Mouse (Mus musculus) spleen, embryonic (tissue): ENCODE results near the gene Fxyd4.

Source experiments
- CTCF ChIA-PET: fragments of 350-600 bp; sonication (Branson Sonifier 250); formaldehyde crosslinking; loops from one replicate; lab custom pipeline; 2022; lab: Charles Lee

The Fxyd4 gene

DNA sequence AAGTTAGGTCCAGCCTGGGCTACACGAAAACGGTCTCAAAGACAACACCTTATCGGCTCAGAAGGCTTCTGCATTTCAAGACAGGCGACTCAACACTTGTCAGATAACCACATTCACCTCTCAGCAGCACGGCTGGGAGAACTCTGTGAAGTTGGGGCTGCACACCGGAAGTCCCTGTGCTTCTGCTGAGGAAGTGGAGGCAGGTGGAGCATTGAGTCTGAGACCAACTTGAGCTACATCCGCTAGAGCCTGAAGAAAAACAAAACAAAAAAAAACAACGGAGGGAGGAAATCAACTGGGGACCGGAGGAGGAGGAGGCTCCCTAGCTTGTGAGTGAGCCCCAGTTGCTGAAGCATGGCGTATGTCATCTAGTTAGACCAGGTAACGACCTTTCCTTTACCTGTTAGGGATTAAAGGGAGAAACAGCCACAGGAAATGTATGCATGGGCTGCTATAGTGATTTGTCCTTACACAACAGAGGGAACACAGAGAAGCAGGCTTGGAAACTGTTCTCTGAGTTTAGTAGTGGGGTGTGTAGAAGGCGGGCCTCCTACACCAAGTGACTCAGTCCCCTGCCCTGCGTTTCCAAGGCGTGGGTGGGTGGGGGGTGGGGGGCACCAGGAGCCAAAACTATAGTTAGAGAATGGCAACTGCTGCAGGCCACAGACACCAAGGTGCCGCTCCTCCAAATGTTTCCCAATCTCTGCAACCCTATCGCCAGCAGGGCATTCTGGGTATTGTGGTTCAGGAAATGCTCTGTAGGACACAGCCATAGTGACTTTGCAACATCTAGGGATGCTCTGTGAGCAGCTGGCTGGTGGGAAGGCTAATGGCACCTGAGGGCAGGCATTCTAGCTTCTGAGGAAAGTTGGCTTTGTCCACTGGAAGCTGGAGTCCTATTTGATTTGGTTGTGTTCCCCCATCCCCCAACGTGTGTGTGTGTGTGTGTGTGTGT, 37.1 kb downstream of the Fxyd4 start, which contains the start of gene Hnrnpf:
Gene Hnrnpf, plus strand, starts transcription at position 199 of the 955 bp plus-strand sequence.
- CTCF ChIA-PET = interaction anchor here (0.9 to 1.0 kb wide), 2 partner anchors 11 to 17 kb away, joined by 4 to 6 read pairs; no protein-coding TSS in a partner anchor

DNA sequence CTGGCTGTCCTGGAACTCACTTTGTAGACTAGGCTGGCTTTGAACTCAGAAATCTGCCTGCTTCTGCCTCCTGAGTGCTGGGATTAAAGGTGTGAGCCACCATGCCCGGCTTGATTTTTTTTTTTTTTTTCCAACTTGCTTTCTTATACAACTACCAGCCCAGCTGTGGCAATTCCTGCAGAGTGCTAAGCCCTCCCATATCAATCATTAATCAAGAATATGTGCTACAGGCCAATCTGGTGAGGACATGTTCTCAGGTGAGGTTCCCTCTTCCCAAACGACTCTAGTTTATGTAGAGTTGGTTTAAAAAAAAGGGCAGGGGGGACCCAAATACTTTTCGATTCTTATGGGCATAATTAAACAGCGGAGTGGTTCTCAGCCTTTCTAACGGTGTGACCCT, 39.7 kb downstream of the Fxyd4 start:
- CTCF ChIA-PET = interaction anchor here (1.1 kb wide), 1 partner anchor 15 kb away, joined by 4 read pairs; no protein-coding TSS in a partner anchor

DNA sequence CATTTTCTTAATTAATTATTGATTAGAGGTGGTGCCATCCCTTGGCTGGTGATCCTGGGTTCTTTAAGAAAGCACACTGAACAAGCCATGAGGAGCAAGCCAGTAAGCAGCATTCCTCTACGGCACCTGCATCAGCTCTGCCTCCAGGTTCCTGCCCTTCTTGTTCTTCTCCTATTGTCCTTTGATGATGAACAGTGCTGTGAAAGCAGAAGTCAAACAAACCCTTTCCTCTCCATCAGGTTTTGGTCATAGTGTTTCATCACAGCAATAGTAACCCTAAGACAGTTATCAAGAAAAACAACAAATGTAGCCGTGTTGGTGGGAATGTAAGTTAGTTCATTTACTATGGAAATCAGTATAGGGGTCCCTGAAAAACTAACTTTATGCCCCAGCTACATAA, 44.1 kb downstream of the Fxyd4 start:
- CTCF ChIA-PET = no interaction called here

DNA sequence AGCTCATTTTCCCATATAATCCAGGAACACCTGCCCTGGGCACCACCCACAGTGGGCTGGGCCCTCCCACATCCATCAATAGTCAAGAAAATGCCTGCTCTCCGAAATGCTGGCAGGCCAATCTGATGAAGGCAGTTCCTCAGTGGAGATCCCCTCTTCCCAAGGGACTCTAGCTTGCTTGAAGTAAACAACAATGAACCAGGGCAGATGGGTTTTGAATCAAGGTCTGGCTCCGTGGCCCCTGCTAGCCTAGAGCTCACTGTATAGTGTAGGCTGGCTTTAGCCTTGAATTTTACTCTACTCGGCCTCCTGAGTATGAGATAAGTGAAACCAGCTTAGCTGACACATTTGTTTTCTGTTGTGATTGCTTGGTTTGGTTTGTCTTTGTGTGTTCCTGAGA, 45.1 kb downstream of the Fxyd4 start:
- CTCF ChIA-PET = interaction anchor here (0.7 to 1.7 kb wide), 2 partner anchors 11 to 20 kb away, joined by 3 read pairs; no protein-coding TSS in a partner anchor

DNA sequence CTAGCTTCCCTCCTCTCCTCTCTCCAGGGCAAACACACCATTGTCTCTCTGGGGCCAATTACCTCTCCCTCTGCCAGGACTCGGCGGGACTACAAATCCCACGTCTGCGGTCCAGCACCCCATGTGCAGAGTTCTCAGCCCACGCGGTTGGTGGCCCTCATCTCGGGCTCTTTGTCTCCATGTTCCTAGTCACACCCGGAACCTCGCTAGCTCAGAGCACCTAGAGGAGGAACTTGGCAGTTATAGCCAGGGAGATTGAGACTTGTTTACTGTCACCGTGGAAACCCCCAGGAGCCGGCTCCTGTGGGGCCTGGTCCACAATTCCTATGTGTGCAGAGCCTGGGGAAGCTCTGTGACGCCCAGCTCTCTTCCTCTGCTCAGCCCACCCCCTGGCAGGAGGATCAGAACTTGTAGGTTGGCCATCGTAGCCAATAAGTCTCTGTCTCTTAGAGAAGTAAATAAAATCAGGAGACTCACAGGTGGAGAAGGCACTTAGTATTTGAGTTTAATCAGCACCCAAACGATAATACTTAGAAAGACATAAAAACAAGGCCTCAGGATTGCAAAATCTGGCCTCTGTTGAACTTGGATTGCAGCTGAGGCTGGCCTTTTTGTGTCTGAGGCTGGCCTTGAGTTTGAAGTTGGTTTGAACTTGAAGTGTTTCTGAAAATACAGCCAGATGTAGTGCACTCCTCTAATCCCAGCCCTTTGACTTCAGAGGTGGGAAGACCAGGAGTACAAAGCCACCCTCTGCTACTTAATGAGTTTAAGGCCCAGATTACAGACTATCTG, 45.9 kb downstream of the Fxyd4 start:
- CTCF ChIA-PET = interaction anchor here (0.8 to 1.7 kb wide), 2 partner anchors 10 to 17 kb away, joined by 3 read pairs; no protein-coding TSS in a partner anchor

DNA sequence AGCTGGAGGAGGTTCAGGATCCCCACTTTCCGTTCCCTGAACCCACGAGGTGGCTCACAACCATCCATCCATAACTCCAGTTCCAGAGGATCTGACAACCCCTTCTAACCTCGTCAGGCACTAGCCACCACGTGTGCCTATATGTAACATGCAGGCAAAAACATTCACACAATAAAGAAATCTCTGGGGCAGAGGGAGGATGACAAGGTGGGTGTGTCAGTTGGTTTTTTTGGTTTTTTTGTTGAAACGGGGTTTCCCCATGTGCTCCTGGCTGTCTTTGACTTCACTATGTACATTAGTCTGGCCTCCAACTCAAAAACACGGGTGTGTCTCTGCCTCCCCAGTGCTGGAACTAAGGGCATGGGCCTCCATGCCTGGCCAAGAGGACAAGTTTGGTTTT, 47.2 kb downstream of the Fxyd4 start:
- CTCF ChIA-PET = no interaction called here

DNA sequence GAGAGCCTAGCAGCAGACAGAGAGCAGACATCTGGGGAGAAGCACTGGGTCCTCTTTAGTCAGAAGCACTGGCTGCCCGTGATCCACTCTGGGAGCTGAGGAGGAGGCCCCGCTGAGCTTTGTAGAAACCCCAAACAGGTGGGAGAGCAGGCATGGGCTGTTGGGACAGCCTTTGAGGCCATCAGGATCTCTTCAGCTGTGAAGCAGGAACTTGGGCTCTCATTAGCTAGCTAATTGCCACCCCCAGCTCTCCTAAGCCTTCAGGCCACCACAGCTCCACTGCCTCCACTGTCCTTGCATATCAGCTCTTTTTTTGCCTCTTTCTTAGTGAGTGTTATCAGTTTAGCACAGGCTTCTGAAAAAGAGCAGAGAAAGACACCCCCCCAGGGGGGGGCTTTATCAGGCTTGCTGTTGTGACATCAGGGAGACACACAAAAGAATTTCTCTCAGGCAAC, 48.8 kb downstream of the Fxyd4 start:
- CTCF ChIA-PET = no interaction called here

DNA sequence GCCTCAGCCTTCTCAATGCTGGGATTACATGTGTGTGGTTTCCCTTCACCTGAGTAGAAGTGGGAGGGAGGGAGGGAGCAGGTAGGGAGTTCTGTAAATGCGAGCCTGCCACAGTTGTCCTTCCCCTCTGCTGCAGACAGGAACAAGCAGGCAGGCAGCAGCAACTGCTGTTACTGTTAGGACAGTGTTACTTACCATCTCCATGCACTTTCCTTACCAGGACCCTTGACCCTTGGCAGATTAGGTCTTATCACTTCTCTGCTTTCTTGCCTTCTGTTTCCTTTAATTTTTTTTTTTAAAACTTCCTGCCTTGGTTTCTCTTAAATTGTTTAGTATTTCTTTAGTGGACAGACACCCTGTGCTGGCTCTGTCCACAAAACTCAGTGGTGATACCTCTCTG, 49.5 kb downstream of the Fxyd4 start:
- CTCF ChIA-PET = no interaction called here

DNA sequence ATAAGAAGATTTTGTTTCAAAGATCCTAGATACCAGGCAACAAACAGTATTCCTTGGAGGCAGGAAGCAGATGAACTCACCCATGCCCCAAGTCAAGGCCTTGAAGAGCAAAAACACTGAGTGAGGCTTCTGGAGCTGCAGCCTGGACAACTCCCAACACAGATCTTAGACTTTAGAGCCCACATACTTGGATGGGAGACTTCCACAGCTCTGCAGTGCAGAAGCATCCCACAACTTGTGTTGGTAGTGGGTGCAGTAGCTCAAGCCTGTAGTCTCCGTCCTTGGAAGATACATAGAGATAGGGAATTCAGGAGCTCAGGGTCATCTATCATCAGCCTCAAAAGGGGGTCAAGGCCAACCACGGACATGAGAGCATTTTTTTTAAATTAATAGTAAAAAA, 51.5 kb downstream of the Fxyd4 start:
- CTCF ChIA-PET = no interaction called here
